Mouse (Mus musculus) bone marrow, adult 2 months (tissue): Measurements from ENCODE around the gene Plpp1. TPM values are rescaled to one million over a fixed set of nuclear protein-coding genes. Genes with fewer than 3 reads are reported as not detected.

Experiments
- H3K27ac ChIP-seq: fragments of 200-500 bp; 2 replicates; pipeline ENCODE4 v1.5.1; 2012; ENCODE audit warnings: low read depth, mild to moderate bottlenecking, control low read depth, inconsistent platforms, low read length; ENCODE audit not compliant: control insufficient read depth, poor library complexity, insufficient read depth
- H3K4me1 ChIP-seq: fragments of 200-500 bp; 2 replicates; pipeline ENCODE4 v1.6.1; 2011; ENCODE audit warnings: low read length; ENCODE audit not compliant: control insufficient read depth, insufficient read depth
- H3K4me3 ChIP-seq: fragments of 200-500 bp; replicated peaks from 2 replicates; pipeline ENCODE3; 2011; ENCODE audit warnings: mild to moderate bottlenecking, low read depth, low read length, control low read depth; ENCODE audit not compliant: control insufficient read depth
- CTCF ChIP-seq: fragments of 200-500 bp; IDR thresholded peaks from 2 replicates; pipeline ENCODE4 v1.5.1; 2011; ENCODE audit warnings: low read length, control low read depth; ENCODE audit not compliant: control insufficient read depth, insufficient read depth
- POLR2A ChIP-seq: fragments of 200-500 bp; IDR thresholded peaks from 2 replicates; pipeline ENCODE4 v1.6.1; 2011; ENCODE audit warnings: low read depth, mild to moderate bottlenecking, control low read depth, low read length, borderline replicate concordance; ENCODE audit not compliant: control insufficient read depth
- WGBS: fragments of 180-500 bp; shearing (Covaris S2); methylation state at CpG from one replicate; pipeline ENCODE4 v1.1.7; 2018; 5-methylcytosine and 5-hydroxymethylcytosine counted together
- polyA plus RNA-seq: library from polyadenylated mRNA; stranded (reverse); fragments of >200 nt; gene quantifications from 2 replicates; pipeline ENCODE4 v1.2.4, GENCODE M21; 2011; ENCODE audit warnings: low replicate concordance; ENCODE audit not compliant: missing spikeins, insufficient read depth, insufficient read length

Plpp1 gene
- polyA plus RNA-seq, 1 experiment = 24.0 TPM

- WGBS = 51% methylated on average over 3 of the region's 3 CpGs
- Histone ChIP-seq H3K4me3 (no peak overlapping the region), H3K4me1 (peaks cover 3% of the 10 kb centered on the region), H3K27ac (no peak overlapping the region)
- TF ChIP-seq CTCF (no peak), POLR2A (no peak)
Observed at GRCm38 (mm10) chr13:112815996-112816395, 15.4 kb downstream of the Plpp1 start.

GRCm38 (mm10) chr13:112818125-112818524 is 17.5 kb downstream of the Plpp1 start:
- 87% methylated on average over 3 of the region's 3 CpGs for WGBS
- no peak for TF ChIP-seq POLR2A
- no peak for TF ChIP-seq CTCF
- H3K4me1 ChIP-seq = peaks cover 3% of the 10 kb centered on the region
- no peak overlapping the region for H3K27ac ChIP-seq
- H3K4me3 ChIP-seq = no peak overlapping the region

- Histone ChIP-seq H3K27ac (no peak overlapping the region), H3K4me1 (peaks cover 1% of the 10 kb centered on the region), H3K4me3 (no peak overlapping the region)
- TF ChIP-seq POLR2A = no peak
- TF ChIP-seq CTCF = no peak
- 89% methylated on average over 3 of the region's 3 CpGs for WGBS
Observed at GRCm38 (mm10) chr13:112822413-112822812, 21.8 kb downstream of the Plpp1 start.

GRCm38 (mm10) chr13:112823236-112823910 is 22.8 kb downstream of the Plpp1 start:
- peaks cover 1% of the 10 kb centered on the region for H3K4me1 ChIP-seq
- 88% methylated on average over 6 of the region's 6 CpGs for WGBS
- TF ChIP-seq POLR2A (no peak), CTCF (no peak)
- H3K4me3 ChIP-seq = no peak overlapping the region
- no peak overlapping the region for H3K27ac ChIP-seq

- TF ChIP-seq CTCF = no peak
- H3K4me3 ChIP-seq = no peak overlapping the region
- peaks cover 1% of the 10 kb centered on the region for H3K4me1 ChIP-seq
- 66% methylated on average over 4 of the region's 8 CpGs for WGBS
- H3K27ac ChIP-seq = no peak overlapping the region
Observed at GRCm38 (mm10) chr13:112823911-112824648, 23.5 kb downstream of the Plpp1 start.

- TF ChIP-seq CTCF (no peak), POLR2A (no peak)
- H3K4me3 ChIP-seq = no peak overlapping the region
- H3K4me1 ChIP-seq = no peaks in the 10 kb centered on the region
- WGBS = 82% methylated on average over 6 of the region's 6 CpGs
- H3K27ac ChIP-seq = no peak overlapping the region
Observed at GRCm38 (mm10) chr13:112825479-112825878, 24.9 kb downstream of the Plpp1 start.

- no peak overlapping the region for H3K27ac ChIP-seq
- WGBS = 96% methylated on average over 2 of the region's 2 CpGs
- no peaks in the 10 kb centered on the region; the same call in 1 of the 2 replicates for H3K4me1 ChIP-seq
- H3K4me3 ChIP-seq = no peak overlapping the region
- TF ChIP-seq POLR2A = no peak
- no peak for TF ChIP-seq CTCF
Observed at GRCm38 (mm10) chr13:112829619-112830018, 29.0 kb downstream of the Plpp1 start.

GRCm38 (mm10) chr13:112832589-112832988 is 32.0 kb downstream of the Plpp1 start:
- H3K4me3 ChIP-seq = no peak overlapping the region
- WGBS = 46% methylated on average over 2 of the region's 2 CpGs
- no peak overlapping the region for H3K27ac ChIP-seq
- TF ChIP-seq POLR2A (no peak), CTCF (no peak)
- no peaks in the 10 kb centered on the region; the same call in 1 of the 2 replicates for H3K4me1 ChIP-seq
